Mouse (Mus musculus) forebrain, embryonic 15.5 days (tissue): ENCODE measurements around the gene Zfp740. TPM values are rescaled to one million over a fixed set of nuclear protein-coding genes. Genes with fewer than 3 reads are reported as not detected.
"Not testable (repeated sequence)": the region's sequence is repeated elsewhere in the genome, so short reads cannot be mapped to it uniquely, and the experiment has no call there.

Source experiments
- ATAC-seq: fragments of 200-750 bp; cut with Nextera tagmentation; replicated peaks from 2 replicates; pipeline ENCODE4 v1.8.0; 2017; ENCODE audit warnings: mild to moderate bottlenecking, moderate TSS enrichment, moderate library complexity
- H3K27ac ChIP-seq: fragments of 300-500 bp; sonication (generic); replicated peaks from 2 replicates; pipeline ENCODE4 v1.5.1; 2015; ENCODE audit warnings: mild to moderate bottlenecking, inconsistent platforms
- H3K27me3 ChIP-seq: fragments of 300-500 bp; sonication (generic); 2 replicates; pipeline ENCODE4 v1.6.1; 2015; ENCODE audit warnings: inconsistent platforms
- H3K36me3 ChIP-seq: fragments of 300-500 bp; sonication (generic); 2 replicates; pipeline ENCODE4 v1.6.1; 2015; ENCODE audit warnings: mild to moderate bottlenecking, inconsistent platforms
- H3K4me1 ChIP-seq: fragments of 300-500 bp; sonication (generic); 2 replicates; pipeline ENCODE4 v1.6.1; 2015; ENCODE audit warnings: inconsistent platforms
- H3K4me2 ChIP-seq: fragments of 300-500 bp; sonication (generic); replicated peaks from 2 replicates; pipeline ENCODE4 v1.6.1; 2015; ENCODE audit warnings: mild to moderate bottlenecking, inconsistent platforms
- H3K4me3 ChIP-seq: fragments of 300-500 bp; sonication (generic); 2 replicates; pipeline ENCODE4 v1.5.1; 2015; ENCODE audit warnings: mild to moderate bottlenecking, inconsistent platforms
- H3K9ac ChIP-seq: fragments of 300-500 bp; sonication (generic); replicated peaks from 2 replicates; pipeline ENCODE4 v1.6.1; 2015; ENCODE audit warnings: mild to moderate bottlenecking, inconsistent platforms
- H3K9me3 ChIP-seq: fragments of 300-500 bp; sonication (generic); 2 replicates; pipeline ENCODE4 v1.6.1; 2016; ENCODE audit warnings: inconsistent platforms
- WGBS: fragments of 180-500 bp; shearing (Covaris S2); methylation state at CpG from one replicate; pipeline ENCODE4 v1.1.7; 2015; ENCODE audit warnings: mixed read lengths; 5-methylcytosine and 5-hydroxymethylcytosine counted together
- polyA plus RNA-seq: library from polyadenylated mRNA; unstranded; fragments of >200 nt; fragmentation: Nextera tagmentation; extraction: Ambion mirVana; gene quantifications from 2 replicates; pipeline ENCODE4 v1.2.1, GENCODE M21; 2015

The Zfp740 gene
- 90.6 and 94.0 TPM in 2 replicates for polyA plus RNA-seq

DNA sequence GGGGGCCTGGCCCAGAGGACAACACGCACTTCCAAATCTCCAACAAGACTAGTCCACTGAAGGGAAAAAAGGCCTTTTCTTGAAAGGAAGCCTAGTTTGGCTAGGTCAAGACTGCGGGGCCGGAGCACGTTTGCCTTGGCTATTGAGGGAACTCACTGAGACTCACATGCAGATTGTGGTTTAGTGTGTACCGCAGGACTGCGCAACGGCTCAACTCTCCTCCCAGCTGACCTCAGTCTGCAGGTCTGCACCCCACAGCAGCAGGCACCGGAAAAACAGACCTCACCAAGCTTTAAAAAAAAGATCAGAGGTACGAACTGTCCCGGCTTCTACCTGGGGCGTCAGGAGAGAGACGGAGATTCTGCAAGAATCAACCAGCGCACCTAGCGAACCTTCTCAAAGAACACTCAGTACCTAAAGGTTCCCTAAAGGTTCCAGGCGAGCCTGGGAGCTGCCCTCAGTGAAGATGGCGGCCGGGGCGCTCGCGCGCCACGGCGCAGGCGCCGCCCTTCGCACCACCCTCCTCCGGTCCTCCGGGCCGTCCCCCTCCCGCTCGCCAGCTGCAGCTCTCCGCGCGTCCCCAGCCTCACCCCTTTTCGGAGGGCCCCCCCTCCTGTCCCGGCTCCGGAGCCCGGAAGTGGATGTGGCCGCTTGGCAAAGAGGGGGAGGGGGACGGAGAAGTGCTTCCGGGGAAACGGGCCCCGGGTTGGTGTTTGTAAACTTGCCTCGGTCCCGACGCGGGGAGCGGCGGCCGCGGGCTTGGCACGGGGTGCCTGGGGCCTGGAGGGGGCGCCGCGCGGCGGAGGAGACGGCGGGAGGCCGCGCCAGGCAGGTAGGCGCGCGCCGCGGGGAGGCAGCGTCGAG is at the start of gene Zfp740:
Gene Zfp740, plus strand, starts transcription at position 279 of the 864 bp plus-strand sequence.
- no peaks in the 10 kb centered on the region for H3K9me3 ChIP-seq
- H3K4me1 ChIP-seq = peaks cover 45% of the 10 kb centered on the region
- H3K9ac ChIP-seq = peak within 1 kb of the TSS; percentile 89
- H3K36me3 ChIP-seq = peaks cover 12% of the 10 kb centered on the region
- under 1% methylated on average over 57 of the region's 68 CpGs for WGBS
- H3K27me3 ChIP-seq = no peaks in the 10 kb centered on the region
- H3K4me2 ChIP-seq = peak within 1 kb of the TSS; percentile 61
- H3K27ac ChIP-seq = peak within 1 kb of the TSS; percentile 99
- ATAC-seq = peak; percentile 97
- peak within 1 kb of the TSS; percentile 85 for H3K4me3 ChIP-seq

DNA sequence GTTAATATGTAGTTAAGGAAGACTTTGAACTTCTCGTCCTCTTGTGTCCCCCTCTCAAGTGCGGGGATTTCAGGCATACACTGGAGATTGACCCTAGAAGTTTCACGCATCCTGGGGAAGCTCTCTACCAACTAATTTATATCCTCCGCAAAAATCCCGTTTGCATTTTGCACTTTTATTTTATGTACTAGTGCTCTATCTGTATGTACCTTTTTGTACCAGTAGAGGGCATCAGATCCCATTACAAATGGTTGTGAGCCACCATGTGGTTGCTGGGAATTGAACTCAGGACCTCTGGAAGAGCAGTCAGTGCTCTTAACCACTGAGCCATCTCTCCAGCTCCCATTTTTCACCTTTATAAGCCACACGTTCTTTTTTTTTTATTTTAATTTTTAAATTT is 48.0 kb upstream of the Zfp740 start:
- not testable (repeated sequence) for H3K27me3 ChIP-seq, H3K4me3 ChIP-seq, H3K36me3 ChIP-seq, ATAC-seq, H3K9ac ChIP-seq, H3K4me1 ChIP-seq, H3K27ac ChIP-seq, H3K9me3 ChIP-seq, H3K4me2 ChIP-seq
- 90% methylated on average over 6 of the region's 6 CpGs for WGBS

DNA sequence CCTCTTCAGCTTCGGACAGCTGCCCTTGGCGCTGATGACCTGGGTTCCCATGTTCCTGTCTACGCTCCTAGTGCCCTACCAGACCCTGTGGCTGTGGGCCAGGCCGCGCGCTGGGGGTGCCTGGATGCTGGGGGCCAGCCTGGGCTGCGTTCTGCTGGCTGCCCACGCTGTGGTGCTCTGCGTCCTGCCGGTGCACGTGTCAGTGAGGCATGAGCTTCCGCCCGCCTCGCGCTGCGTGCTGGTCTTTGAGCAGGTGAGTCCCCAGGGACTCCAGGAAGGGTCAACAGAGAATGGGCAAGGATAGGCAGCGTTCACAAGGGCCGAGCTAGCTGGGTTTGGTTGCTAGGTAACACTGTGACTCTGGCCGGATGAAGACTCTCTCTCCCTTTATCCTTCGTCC is 46.2 kb upstream of the Zfp740 start:
- 31% methylated on average over 20 of the region's 20 CpGs for WGBS
- Histone ChIP-seq H3K27me3 (no peaks in the 10 kb centered on the region), H3K36me3 (no peaks in the 10 kb centered on the region)

DNA sequence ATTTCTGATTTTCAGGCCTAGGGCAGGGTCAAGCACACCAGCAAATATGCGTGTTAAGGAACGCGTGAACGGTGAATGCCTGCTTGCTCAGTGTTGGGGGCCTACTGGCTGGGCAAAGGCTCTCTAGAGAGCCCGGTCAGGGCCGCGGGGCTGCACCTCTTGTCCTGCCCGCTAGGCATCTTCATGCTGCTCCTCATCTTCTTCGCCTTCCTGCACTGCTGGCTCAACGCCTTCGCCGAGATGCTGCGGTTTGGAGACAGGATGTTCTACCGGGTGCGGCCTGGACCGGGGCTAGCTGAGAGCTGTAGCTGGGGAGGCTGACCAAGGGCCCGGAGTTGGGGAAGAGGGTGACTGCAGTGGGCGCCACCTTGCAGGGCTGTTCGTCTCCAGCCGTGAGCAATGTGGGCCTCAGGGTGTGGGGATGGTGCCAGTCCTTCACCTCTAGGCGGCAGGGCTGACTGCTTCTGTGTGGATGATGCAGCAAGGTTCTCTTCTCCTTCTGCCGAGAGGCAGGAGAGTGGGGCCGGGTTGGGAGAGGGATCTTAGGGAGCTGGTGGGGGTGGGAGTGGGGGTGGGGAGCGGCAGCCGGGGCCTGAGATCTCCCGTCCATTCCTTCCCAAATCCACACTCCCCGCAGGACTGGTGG is 42.5 kb upstream of the Zfp740 start:
- H3K9me3 ChIP-seq = no peaks in the 10 kb centered on the region
- H3K4me3 ChIP-seq = no peak overlapping the region
- no peak overlapping the region for H3K4me2 ChIP-seq
- ATAC-seq = no peak
- H3K36me3 ChIP-seq = no peaks in the 10 kb centered on the region
- H3K27ac ChIP-seq = no peak overlapping the region
- no peaks in the 10 kb centered on the region for H3K4me1 ChIP-seq
- 67% methylated on average over 26 of the region's 27 CpGs for WGBS
- H3K9ac ChIP-seq = no peak overlapping the region
- H3K27me3 ChIP-seq = no peaks in the 10 kb centered on the region

More for the DNA sequence above, 46.2 kb upstream of the Zfp740 start:
- Histone ChIP-seq H3K4me2 (no peak overlapping the region), H3K4me1 (no peaks in the 10 kb centered on the region), H3K4me3 (no peak overlapping the region), H3K27ac (no peak overlapping the region), H3K9me3 (no peaks in the 10 kb centered on the region), H3K9ac (no peak overlapping the region)
- no peak for ATAC-seq

DNA sequence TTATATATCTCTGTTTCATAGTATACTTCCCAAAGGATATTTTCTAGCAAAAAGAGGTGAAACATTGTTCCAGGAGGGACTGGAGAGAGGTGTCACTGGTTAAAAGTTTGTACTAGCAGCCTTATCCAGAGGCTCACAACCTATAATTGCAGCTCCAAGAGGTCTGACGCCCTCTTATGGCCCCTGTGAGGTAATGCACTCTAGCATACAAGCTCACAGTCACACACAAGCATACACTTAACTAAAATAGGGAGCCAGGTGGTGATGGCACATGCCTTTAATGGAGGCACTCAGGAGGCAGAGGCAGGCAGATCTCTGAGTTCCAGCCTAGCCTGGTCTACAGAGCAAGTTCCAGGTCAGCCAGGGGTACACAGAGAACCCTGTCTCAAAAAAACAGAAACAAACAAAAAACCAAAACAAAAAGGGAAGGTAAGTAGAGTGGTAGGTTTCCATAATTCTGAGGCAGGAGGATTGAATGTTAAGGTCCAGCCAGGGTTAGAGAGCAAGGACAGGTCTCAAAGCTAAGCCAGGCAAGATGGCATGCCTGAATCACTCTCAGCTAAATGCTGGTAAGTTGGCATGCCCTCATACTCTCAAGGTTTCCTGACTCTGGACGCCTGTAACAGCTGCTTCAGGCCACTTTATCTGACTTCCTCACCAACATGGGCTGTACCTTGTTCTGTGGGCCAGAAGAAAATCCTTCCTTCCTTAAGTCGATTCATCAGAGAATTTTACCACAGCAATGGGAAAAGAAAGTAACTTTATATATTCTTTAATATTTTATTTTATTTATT is 39.0 kb upstream of the Zfp740 start:
- Histone ChIP-seq H3K9ac (no peak overlapping the region), H3K27me3 (no peaks in the 10 kb centered on the region), H3K9me3 (no peaks in the 10 kb centered on the region), H3K4me2 (no peak overlapping the region), H3K27ac (no peak overlapping the region), H3K4me3 (no peak overlapping the region), H3K4me1 (no peaks in the 10 kb centered on the region), H3K36me3 (no peaks in the 10 kb centered on the region)
- ATAC-seq = no peak
- 60% methylated on average over 3 of the region's 3 CpGs for WGBS

DNA sequence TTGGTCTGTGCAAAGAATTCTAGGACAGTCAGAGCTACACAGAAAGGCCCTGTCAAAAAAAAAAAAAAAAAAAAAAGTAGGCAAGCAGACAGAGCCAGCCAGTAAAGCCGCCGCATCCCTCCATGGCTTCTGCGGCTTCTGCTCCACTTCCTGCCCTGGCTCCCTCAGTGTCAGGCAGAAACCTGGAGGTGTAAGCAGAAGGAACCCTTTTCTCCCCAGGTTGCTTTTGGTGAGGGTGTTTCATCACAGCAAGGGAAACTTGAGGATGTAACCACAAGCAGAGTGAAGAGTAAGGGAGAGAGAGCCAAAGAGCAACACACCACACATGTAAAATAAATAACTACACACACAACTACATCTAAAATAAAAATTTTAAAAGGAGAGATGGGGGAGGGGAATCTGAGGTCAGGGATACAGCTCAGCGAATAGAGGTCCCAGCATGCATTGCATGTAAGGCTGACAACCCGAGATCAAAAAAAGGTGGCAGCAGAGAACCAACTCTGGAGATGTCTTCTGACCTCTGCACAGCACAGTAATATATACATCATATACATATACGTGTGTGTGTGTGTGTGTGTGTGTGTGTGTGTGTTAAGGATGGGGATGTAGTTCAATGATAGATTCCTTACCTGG is 37.5 kb upstream of the Zfp740 start:
- H3K27me3 ChIP-seq = no peaks in the 10 kb centered on the region
- WGBS = 64% methylated on average over 6 of the region's 6 CpGs
- H3K36me3 ChIP-seq = no peaks in the 10 kb centered on the region
- no peaks in the 10 kb centered on the region for H3K4me1 ChIP-seq
- no peak for ATAC-seq
- no peak overlapping the region for H3K4me3 ChIP-seq
- no peak overlapping the region for H3K9ac ChIP-seq
- no peaks in the 10 kb centered on the region for H3K9me3 ChIP-seq
- no peak overlapping the region for H3K27ac ChIP-seq
- H3K4me2 ChIP-seq = no peak overlapping the region

DNA sequence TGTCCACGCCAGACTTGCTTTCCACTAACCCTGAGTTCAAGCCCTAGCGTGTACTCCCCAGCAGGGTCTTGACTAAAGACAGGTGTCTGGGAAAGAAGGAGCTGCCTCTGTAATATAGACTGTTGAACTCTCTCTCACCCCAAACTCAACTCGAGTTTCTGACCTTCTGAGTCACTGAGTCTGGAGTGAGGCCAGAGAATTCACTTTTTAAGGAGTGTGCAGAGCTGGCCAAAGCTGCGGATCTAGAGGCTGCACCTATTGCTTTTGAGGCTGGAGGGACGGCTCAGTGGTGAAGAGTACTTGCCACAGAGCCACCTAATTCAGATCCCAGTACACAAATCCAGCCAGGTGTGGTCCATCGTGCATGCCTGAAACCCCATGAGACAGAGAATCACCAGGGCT is 35.4 kb upstream of the Zfp740 start:
- Histone ChIP-seq H3K36me3 (no peaks in the 10 kb centered on the region), H3K27ac (no peak overlapping the region), H3K4me3 (no peak overlapping the region), H3K27me3 (no peaks in the 10 kb centered on the region), H3K4me1 (no peaks in the 10 kb centered on the region), H3K4me2 (no peak overlapping the region), H3K9me3 (no peaks in the 10 kb centered on the region), H3K9ac (no peak overlapping the region)
- 77% methylated on average over 6 of the region's 6 CpGs for WGBS
- no peak for ATAC-seq

DNA sequence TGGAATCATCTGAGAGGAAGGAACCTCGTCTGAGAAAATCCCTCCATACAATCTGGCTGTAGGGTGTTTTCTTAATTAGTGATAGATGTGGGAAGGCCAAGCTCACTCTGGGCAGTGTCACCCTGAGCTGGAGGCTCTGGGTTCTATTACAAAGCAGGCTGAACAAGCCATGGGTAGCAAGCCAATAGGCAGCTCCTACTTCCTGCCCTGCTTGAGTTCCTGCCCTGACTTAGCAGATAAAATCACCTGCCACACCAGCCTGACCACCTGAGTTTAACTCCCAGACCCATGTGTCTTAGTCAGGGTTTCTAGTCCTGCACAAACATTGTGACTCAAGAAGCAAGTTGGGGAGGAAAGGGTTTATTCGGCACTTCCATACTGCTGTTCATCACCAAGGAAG is 34.0 kb upstream of the Zfp740 start:
- Histone ChIP-seq H3K9me3 (no peaks in the 10 kb centered on the region; the same call in 1 of the 2 replicates), H3K27me3 (no peaks in the 10 kb centered on the region), H3K36me3 (no peaks in the 10 kb centered on the region), H3K9ac (no peak overlapping the region), H3K27ac (no peak overlapping the region), H3K4me3 (no peak overlapping the region), H3K4me1 (no peaks in the 10 kb centered on the region), H3K4me2 (no peak overlapping the region)
- ATAC-seq = no peak
- 66% methylated on average over 2 of the region's 2 CpGs for WGBS

DNA sequence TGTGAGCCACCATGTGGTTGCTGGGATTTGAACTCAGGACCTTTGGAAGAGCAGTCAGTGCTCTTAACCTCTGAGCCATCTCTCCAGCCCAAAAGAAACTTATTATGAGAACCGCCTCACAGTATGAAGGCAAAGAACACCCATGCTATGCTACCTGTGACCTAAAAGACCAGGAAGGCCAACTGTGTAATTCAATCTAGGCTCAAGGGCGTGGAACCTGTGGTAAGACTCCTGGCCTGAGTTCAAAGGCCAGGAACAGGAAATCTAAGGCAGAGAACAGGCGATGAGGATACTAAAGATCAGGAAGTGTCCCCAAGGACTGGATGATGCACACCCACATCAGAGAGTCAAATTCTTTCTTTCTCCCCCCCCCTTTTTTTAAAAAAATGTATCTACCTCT is 29.5 kb upstream of the Zfp740 start:
- Histone ChIP-seq H3K36me3 (no peaks in the 10 kb centered on the region), H3K9ac (no peak overlapping the region), H3K9me3 (no peaks in the 10 kb centered on the region; the same call in 1 of the 2 replicates), H3K4me2 (no peak overlapping the region), H3K27ac (no peak overlapping the region), H3K27me3 (no peaks in the 10 kb centered on the region), H3K4me1 (no peaks in the 10 kb centered on the region), H3K4me3 (no peak overlapping the region)
- no peak for ATAC-seq
- 88% methylated on average over 3 of the region's 3 CpGs for whole genome bisulfite sequencing

DNA sequence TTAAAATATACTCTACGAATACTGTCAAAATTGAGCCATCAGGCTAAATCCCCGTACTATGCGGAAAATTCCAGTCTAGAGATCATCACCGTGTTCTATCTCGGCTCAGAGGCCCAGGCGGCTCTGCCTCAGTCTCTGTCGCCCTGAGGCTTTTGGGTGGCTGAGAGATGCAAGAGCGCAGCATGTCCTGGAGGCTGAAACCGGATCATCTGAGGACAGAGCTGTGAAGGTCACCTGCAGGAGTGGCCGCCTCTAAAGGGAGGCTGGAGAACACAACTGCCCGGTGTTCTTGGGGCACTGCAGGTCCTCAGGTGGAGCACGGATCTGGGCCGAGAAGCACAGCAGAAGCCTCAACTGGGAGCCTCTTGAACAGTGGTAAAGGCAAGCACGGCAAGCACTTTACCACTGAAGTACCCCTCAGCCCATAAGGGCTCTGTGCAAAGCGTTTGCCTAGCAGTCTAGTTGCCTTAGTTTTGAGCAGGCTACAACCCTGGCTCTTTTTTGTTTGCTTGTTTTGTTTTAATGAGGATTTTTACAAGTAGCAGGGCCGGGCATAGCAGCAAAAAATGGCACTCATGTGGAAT is 27.2 kb upstream of the Zfp740 start:
- no peak overlapping the region for H3K27ac ChIP-seq
- H3K4me3 ChIP-seq = no peak overlapping the region
- no peaks in the 10 kb centered on the region for H3K36me3 ChIP-seq
- ATAC-seq = no peak
- H3K4me1 ChIP-seq = no peaks in the 10 kb centered on the region
- WGBS = 90% methylated on average over 16 of the region's 16 CpGs
- no peak overlapping the region for H3K4me2 ChIP-seq
- H3K9ac ChIP-seq = no peak overlapping the region
- no peaks in the 10 kb centered on the region; the same call in 1 of the 2 replicates for H3K9me3 ChIP-seq
- no peaks in the 10 kb centered on the region for H3K27me3 ChIP-seq

DNA sequence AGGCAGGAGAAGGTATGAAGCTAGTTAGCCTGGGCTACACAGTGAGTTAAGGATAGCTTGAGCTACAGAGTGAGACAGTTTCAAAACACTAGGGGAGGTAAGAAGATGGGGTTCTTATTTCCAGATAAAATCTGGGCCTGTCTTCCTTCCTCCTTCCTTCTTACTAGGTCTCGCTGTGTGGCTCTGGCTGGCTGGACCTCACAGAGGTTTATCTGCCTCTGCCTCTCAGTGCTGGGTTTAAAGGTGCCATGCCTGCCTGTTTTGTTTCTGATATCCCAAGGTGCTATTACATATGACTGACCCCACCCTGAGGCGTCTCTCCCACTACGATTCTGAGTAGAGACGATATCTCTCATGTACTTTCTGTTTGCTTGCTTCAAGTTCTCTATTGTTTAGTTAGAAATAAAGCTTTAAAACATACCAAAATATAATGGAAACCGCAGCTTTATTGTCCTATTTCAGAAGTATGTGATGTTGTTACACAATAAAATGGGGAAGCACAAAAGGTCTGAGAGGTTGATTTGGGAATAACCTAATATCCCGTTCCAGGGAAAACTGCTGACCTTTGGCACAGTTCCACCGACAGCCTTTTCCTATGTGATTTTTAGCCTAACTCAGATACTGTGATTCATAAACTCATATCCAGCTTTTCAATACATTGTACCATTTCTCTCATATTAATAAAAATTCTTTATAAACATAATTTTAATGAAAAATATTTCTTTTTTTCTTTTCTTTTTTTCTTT is 26.3 kb upstream of the Zfp740 start:
- Histone ChIP-seq H3K9ac (no peak overlapping the region), H3K36me3 (no peaks in the 10 kb centered on the region), H3K27me3 (no peaks in the 10 kb centered on the region), H3K4me1 (no peaks in the 10 kb centered on the region), H3K4me2 (no peak overlapping the region), H3K27ac (no peak overlapping the region), H3K4me3 (no peak overlapping the region), H3K9me3 (no peaks in the 10 kb centered on the region; the same call in 1 of the 2 replicates)
- ATAC-seq = no peak
- WGBS = 87% methylated on average over 7 of the region's 7 CpGs
